Mouse (Mus musculus): Measurements from ENCODE around the gene Zfp940. TPM values are rescaled to one million over a fixed set of nuclear protein-coding genes. Genes with fewer than 3 reads are reported as not detected.
A peak's percentile ranks its signal among the peaks of the same experiment; 100 is the strongest.

The Zfp940 gene
- total RNA-seq, 2 experiments from 2014 or later, result 17.4 to 17.8 TPM

DNA sequence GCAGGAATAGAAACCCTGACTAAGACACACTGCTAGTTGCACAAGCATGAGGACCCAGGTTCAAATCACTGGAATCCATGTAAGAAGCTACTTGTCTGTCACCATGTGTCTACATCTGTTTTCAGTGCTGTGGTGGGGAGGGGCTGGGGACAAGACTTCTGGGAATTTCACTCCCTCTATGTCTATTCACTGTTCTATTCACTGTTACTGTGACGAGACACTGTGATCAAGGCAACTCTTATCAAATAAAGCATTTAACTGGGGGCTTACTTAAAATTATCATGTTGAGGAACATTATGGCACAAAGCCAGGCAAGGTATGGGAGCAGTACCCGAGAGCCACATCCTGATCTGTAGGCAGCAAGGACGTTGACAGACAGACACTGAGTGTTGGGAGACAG, 14.2 kb downstream of the Zfp940 start:
- no peak for DNase-seq (ENCODE audit: low spot score in 2 of 2)
- Histone ChIP-seq H3K4me3 (no peak overlapping the region), H3K27ac (no peak overlapping the region)
- TF ChIP-seq CTCF (conservative IDR thresholded peaks at IDR 0.05), result no peak

DNA sequence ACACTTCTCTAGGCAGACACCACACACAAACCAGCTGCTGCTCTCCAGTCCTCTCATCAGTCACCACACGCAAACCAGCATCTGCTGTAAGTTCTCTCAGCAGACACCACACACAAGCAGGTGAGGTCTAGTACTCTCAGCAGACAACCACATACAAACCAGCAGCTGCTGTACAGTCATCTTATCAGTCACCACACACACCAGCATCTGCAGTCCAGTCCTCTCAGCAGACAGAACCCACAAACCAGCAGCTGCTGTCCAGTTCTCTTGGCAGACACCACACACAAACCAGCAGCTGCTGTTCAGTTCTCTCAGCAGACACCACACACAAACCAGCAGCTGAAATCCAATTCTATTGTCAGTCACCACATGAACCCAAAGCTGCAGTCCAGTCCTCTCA, 16.7 kb downstream of the Zfp940 start:
- Histone ChIP-seq H3K4me3 (no peak overlapping the region), H3K27ac (no peak overlapping the region)
- DNase-seq (ENCODE audit: low spot score in 2 of 2), result no peak
- TF ChIP-seq CTCF (conservative IDR thresholded peaks at IDR 0.05), result no peak

DNA sequence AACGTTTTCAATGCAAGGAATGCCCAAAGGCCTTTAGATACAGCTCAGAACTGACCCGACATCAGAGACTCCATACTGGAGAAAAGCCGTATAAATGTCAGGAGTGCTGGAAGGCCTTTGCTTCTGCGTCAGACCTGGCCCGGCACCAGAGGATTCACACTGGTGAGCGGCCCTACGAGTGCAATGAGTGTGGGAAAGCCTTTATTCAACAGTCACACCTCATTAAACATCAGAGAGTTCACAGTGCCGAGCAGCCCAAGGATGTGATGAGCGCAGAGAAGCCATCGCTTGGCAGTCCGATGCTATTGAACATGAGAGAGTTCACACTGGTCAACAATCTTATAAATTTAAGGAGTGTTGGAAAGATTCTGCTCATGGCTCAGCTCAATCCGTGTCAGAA, 23.7 kb downstream of the Zfp940 start:
- DNase-seq (ENCODE audit: low spot score in 2 of 2), result no peak
- no peak for TF ChIP-seq CTCF (conservative IDR thresholded peaks at IDR 0.05)
- Histone ChIP-seq H3K27ac (no peak overlapping the region), H3K4me3 (no peak overlapping the region)

DNA sequence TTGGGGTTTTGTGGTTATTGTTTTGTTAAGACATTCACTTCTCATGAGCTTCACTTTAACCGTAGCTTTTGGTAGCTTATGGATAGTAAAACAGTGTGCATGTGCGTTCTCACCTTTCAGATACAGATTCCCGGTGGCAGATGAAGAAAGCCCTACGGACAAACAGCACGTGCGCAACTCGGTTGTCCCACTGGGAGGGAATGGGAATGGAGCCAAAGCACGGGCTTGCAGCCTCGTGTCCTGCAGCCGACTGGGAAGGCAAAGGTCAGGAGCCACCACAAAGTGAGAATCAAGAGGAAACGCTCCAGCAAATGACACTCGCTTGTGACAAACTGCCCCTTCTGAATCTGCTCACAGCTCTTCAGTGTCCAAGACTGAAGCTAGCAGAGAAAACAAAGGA, 25.5 kb downstream of the Zfp940 start:
- DNase-seq (ENCODE audit: low spot score in 2 of 2), result no peak
- Histone ChIP-seq H3K4me3 (no peak overlapping the region), H3K27ac (no peak overlapping the region)
- TF ChIP-seq CTCF (conservative IDR thresholded peaks at IDR 0.05), result no peak

DNA sequence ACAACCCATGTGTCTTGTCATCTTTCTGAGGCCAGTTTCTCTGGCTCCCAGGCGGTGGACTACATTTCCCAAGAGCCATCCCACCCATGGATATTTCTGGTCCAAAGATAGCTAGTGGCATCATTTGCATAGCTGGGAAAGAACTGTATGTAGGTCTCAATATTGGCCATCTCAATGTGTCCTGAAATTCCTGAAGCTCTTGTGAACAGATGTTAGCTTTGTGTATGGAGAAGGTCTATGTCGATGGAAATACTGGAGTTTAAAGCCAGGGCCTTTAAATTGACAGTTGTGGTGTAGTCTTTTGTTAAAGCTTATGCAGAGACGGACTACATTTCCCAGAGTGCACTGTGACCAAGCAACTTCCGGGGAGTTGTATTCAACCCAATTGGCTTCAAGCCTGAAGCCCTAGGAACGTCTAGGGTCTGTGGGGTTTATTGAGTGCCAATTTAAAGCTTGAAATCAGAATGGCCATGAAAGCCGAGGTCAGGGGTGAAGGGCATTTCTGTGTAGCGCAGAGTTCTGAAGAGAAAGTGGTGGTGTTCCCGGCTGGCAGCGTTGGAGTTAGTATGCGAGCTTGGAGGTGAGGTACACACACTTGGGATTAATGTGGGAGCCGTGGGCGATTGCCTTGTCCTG, 34.7 kb downstream of the Zfp940 start:
- Histone ChIP-seq H3K27ac (peak overlapping the region; percentile 92), H3K4me3 (peak overlapping the region; percentile 77)
- TF ChIP-seq CTCF (conservative IDR thresholded peaks at IDR 0.05), result no peak
- peak; percentile 73 to 80 for DNase-seq (ENCODE audit: low spot score in 2 of 2)

DNA sequence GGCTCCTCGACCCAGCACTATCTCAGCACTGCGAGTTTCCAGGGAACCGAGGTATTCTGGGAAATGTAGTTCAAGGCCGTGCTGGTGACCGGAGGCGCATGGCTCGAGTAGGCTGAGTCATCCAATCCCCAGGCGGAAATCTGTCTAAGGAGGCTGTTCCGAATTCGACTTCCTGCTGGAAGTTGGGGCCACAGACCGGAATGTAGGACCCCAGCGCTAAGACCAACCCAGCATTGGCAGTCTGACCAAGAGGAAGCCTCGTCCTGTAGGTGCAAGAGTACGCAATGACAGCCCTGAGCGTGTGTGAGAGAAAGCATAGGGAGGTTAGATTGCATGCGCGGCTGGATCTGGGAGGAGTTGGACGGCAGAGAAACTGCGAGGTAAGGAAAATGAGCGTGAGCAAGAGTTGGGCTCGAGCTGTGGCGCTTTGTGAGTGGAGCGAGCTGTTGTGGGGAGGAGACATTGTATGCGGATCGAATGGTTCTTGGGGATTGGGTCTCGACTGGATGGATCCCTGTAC, 37.5 kb downstream of the Zfp940 start, which contains the start of gene Zfp790:
TSS of gene Zfp790 (plus strand) at position 205 of the 520 bp plus-strand sequence.
- no peak for TF ChIP-seq CTCF (conservative IDR thresholded peaks at IDR 0.05)
- peak within 1 kb of the TSS; percentile 89 for H3K27ac ChIP-seq
- peak within 1 kb of the TSS; percentile 76 for H3K4me3 ChIP-seq
- peak; percentile 87 to 95 for DNase-seq (ENCODE audit: low spot score in 2 of 2)

DNA sequence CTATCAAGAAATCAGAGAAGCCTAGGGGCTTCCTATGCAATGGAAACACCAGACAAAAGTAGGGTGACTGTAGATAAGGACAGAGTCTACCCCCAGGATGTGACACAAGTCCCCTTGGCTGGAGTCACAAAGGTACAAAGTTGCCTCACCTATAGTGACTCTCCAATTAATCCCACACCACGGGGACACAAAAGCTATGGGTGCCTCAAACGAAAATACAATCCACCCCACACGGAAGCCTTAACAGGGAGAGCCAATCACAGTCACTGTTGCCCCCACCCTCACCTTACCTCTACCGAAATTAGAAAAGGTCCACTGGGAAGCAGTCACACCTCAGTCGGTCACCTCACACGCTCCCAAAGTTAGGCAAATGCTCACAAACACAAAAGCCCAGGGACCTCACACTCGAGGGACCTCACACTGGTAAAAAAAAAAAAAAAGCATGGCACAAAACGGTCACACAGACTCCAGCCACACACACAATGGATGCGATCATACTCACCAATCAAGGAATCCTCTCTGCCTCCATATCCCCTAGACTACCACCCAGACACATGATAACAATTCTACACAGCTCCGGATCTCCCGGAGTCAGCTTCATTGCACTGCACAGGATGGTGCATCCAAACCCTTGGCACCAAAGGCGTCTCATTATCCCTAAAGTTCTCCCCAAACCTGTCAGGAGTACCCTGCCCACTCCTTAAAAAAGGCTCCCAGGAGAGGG, 38.2 kb downstream of the Zfp940 start:
- TF ChIP-seq CTCF (conservative IDR thresholded peaks at IDR 0.05), result no peak
- Histone ChIP-seq H3K4me3 (peak overlapping the region; percentile 76), H3K27ac (peak overlapping the region; percentile 89)
- no peak for DNase-seq (ENCODE audit: low spot score in 2 of 2)

DNA sequence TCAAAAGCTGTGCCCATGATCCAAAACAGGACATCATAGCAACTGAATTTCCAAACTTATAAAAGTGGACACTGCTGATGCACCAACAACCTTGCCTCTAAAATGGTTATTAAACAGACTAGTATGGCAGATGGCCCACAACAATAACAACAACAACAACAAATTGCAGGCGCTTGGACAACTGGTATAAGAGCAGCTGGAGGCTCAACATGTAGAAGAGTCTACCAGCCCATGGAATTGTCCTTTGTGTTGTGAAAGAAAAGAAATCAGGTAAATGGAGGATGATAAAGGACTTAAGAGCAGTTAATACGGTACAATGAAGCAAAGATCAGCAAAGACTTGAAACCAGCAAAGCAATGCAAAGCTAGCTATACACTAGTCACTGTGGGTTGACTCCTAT, 39.1 kb downstream of the Zfp940 start:
- no peak for TF ChIP-seq CTCF (conservative IDR thresholded peaks at IDR 0.05)
- H3K4me3 ChIP-seq, result peak overlapping the region; percentile 76; the same call in 1 of the 2 replicates
- no peak overlapping the region for H3K27ac ChIP-seq
- no peak for DNase-seq (ENCODE audit: low spot score in 2 of 2)

DNA sequence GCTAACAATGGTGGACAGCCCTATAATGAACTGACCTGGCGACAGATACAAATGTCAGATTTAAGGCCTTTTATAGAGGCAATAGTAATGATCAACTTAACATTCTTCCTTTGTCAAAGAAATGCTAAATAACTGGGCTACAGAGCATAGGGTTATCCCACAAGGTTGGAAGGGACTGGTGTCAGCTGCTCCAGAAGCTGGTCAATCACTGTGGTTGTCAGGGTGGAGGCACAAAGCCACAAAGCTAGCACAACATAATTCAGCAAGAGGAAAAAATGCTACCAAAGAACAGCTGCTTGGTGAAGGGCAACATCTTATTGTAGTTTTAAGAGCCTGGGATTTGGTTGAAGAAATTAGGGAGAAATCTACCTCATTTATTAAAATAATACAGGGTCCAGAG, 41.2 kb downstream of the Zfp940 start:
- Histone ChIP-seq H3K4me3 (no peak overlapping the region), H3K27ac (no peak overlapping the region)
- no peak for DNase-seq (ENCODE audit: low spot score in 2 of 2)
- TF ChIP-seq CTCF (conservative IDR thresholded peaks at IDR 0.05), result no peak

DNA sequence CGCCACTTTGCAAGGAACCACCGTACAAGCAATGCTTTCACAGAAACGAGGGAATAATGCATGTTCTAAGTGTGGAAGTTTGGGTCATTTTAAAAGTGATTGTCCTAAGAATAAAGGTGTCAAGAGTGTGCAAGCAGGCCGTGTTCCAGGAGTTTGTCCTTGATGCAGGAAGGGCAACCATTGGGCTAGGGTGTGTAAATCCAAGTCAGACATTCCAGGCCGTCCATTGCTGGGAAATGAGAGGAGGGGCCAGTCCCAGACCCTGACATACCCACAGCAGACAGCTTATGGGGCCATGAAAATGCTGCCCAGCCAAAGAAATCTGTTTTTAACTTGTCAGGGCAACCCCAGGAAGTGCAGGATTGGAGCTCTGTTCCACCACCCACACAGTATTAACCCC, 46.4 kb downstream of the Zfp940 start:
- no peak for DNase-seq (ENCODE audit: low spot score in 2 of 2)
- Histone ChIP-seq H3K27ac (no peak overlapping the region), H3K4me3 (no peak overlapping the region)
- no peak for TF ChIP-seq CTCF (conservative IDR thresholded peaks at IDR 0.05)

DNA sequence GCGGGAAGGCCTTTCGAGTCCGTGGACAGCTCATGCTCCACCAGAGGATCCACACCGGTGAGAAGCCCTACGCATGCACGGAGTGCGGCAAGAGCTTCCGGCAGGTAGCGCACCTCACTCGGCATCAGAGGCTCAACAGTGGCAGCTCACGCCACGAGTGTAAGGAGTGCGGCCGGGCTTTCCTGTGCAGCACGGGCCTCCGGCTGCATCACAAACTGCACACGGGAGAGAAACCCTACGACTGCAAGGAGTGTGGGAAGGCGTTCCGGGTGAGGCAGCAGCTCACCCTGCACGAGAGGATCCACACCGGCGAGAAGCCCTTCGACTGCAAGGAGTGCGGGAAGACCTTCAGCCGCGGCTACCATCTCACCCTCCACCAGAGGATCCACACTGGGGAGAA, 60.6 kb downstream of the Zfp940 start:
- no peak overlapping the region for H3K4me3 ChIP-seq
- TF ChIP-seq CTCF (conservative IDR thresholded peaks at IDR 0.05), result no peak

DNA sequence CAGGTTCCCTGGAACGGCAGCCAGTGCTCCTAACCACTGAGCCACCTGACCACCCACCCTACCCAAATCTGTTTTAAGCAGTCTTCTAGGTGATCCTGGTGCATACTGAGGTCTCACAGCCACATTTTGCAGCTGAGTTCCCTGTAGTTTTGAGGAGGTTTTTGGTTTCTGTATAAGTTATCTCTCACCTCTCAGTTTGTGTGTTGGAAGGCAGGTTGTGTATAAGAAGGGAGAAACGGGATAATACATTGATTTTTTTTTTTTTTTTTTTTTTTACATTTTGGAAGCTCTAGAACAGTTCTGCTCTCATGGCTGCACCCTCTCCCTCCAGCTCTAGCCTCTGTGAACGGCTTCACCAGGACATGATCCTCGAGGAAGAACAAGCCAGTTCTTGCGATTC, 67.6 kb downstream of the Zfp940 start:
- H3K27ac ChIP-seq, result no peak overlapping the region
- no peak for DNase-seq (ENCODE audit: low spot score in 2 of 2)
- no peak for TF ChIP-seq CTCF (conservative IDR thresholded peaks at IDR 0.05)

More for the DNA sequence above, 60.6 kb downstream of the Zfp940 start:
- DNase-seq (ENCODE audit: low spot score in 2 of 2), result no peak
- no peak overlapping the region for H3K27ac ChIP-seq

DNA sequence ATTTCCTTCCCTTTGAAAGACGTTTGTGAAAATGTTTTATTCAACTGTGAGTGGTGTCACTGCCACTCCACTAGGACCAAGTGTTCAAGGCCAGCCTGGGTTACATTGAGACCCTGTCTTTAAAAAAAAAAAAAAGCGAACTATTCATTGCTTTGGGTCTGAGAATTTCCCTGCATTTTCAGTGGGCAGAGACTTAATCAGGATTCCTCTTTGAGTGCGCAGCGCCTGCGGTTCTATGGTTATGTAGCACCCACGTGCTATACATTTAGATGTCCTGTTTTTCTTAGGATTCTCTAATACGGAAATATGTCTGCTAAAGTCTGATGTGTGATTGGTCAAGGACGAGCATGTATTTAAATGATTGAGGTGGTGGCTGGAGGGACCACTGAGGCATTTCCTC, 68.4 kb downstream of the Zfp940 start:
- TF ChIP-seq CTCF (conservative IDR thresholded peaks at IDR 0.05), result no peak
- Histone ChIP-seq H3K27ac (peak overlapping the region; percentile 91; the same call in 1 of the 2 replicates), H3K4me3 (peak overlapping the region; percentile 65)
- DNase-seq (ENCODE audit: low spot score in 2 of 2), result no peak

More for the DNA sequence above, 67.6 kb downstream of the Zfp940 start:
- peak overlapping the region; percentile 65 for H3K4me3 ChIP-seq

All from layer of hippocampus, adult 2 months (tissue).